Mouse (Mus musculus) neural tube, embryonic 13.5 days (tissue): ENCODE results near the gene Gm11232. TPM values are rescaled to one million over a fixed set of nuclear protein-coding genes. Genes with fewer than 3 reads are reported as not detected.
A peak's percentile ranks its signal among the peaks of the same experiment; 100 is the strongest.

Experiments used
- ATAC-seq: fragments of 200-750 bp; cut with Nextera tagmentation; 2 replicates; pipeline ENCODE4 v1.8.0; 2017; ENCODE audit warnings: low read depth, mild to moderate bottlenecking, moderate TSS enrichment, moderate library complexity
- H3K27ac ChIP-seq: fragments of 300-500 bp; sonication (generic); replicated peaks from 2 replicates; pipeline ENCODE4 v1.5.1; 2015; ENCODE audit warnings: moderate library complexity, mild to moderate bottlenecking, inconsistent platforms
- H3K27me3 ChIP-seq: fragments of 300-500 bp; sonication (generic); 2 replicates; pipeline ENCODE4 v1.6.1; 2015; ENCODE audit warnings: mild to moderate bottlenecking, inconsistent platforms
- H3K36me3 ChIP-seq: fragments of 300-500 bp; sonication (generic); 2 replicates; pipeline ENCODE4 v1.6.1; 2015; ENCODE audit warnings: mild to moderate bottlenecking, inconsistent platforms
- H3K4me1 ChIP-seq: fragments of 300-500 bp; sonication (generic); replicated peaks from 2 replicates; pipeline ENCODE4 v1.6.1; 2015; ENCODE audit warnings: inconsistent platforms
- H3K4me2 ChIP-seq: fragments of 300-500 bp; sonication (generic); 2 replicates; pipeline ENCODE4 v1.6.1; 2015; ENCODE audit warnings: inconsistent platforms, mild to moderate bottlenecking, moderate library complexity
- H3K4me3 ChIP-seq: fragments of 300-500 bp; sonication (generic); 2 replicates; pipeline ENCODE4 v1.5.1; 2015; ENCODE audit warnings: mild to moderate bottlenecking, inconsistent platforms
- H3K9ac ChIP-seq: fragments of 300-500 bp; sonication (generic); 2 replicates; pipeline ENCODE4 v1.6.1; 2015; ENCODE audit warnings: moderate library complexity, mild to moderate bottlenecking, inconsistent platforms
- H3K9me3 ChIP-seq: fragments of 300-500 bp; sonication (generic); 2 replicates; pipeline ENCODE4 v1.6.1; 2016; ENCODE audit warnings: inconsistent platforms
- WGBS: fragments of 180-500 bp; shearing (Covaris S2); methylation state at CpG from one replicate; pipeline ENCODE4 v1.1.7; 2015; 5-methylcytosine and 5-hydroxymethylcytosine counted together
- polyA plus RNA-seq: library from polyadenylated mRNA; unstranded; fragments of >200 nt; fragmentation: Nextera tagmentation; extraction: Ambion mirVana; gene quantifications from 2 replicates; pipeline ENCODE4 v1.2.1, GENCODE M21; 2015

Gm11232 gene
- 0.22 TPM in 1 of 2 replicates, not detected in the other for polyA plus RNA-seq

- Histone ChIP-seq H3K9me3 (no peaks in the 10 kb centered on the region), H3K4me2 (no peak within 1 kb of the TSS), H3K9ac (no peak within 1 kb of the TSS), H3K36me3 (no peaks in the 10 kb centered on the region), H3K4me1 (no peaks in the 10 kb centered on the region), H3K4me3 (no peak within 1 kb of the TSS), H3K27ac (no peak within 1 kb of the TSS), H3K27me3 (no peaks in the 10 kb centered on the region)
- ATAC-seq, result no peak
- WGBS, result 78% methylated on average over 2 of the region's 2 CpGs
Measured at GRCm38 (mm10) chr4:71757865-71758264, at the start of gene Gm11232. Gene Gm11232, minus strand, starts transcription at chr4:71757965.

GRCm38 (mm10) chr4:71805977-71806534 is 48.3 kb upstream of the Gm11232 start:
- H3K27ac ChIP-seq, result no peak overlapping the region
- 41% methylated on average over 2 of the region's 2 CpGs for WGBS
- H3K27me3 ChIP-seq, result no peaks in the 10 kb centered on the region

DNA sequence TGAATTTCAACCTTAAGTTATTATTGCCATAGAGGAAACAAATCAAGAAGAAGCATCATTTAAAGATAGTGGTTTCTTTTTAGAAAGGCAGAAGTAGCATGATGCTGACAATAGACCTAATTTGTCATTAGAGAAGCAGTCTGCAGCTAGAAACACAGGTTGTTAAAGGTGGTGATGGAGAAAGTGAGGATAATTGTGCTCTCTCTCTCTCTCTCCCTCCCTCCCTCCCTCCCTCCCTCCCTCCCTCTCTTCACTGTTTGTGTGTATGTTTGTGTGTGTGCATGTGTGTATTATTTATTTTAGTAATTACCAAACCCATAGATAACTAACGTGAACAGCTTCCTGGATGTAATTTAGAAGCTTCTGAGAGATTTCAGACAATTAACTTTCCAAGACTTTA is 7.8 kb upstream of the Gm11232 start:
- H3K27ac ChIP-seq, result no peak overlapping the region
- ATAC-seq, result peak; percentile 54
- 41% methylated on average over 1 of the region's 1 CpGs for WGBS
- H3K4me3 ChIP-seq, result no peak overlapping the region
- H3K36me3 ChIP-seq, result no peaks in the 10 kb centered on the region
- peaks cover 6% of the 10 kb centered on the region; the same call in 1 of the 2 replicates for H3K27me3 ChIP-seq
- H3K9ac ChIP-seq, result no peak overlapping the region
- H3K4me2 ChIP-seq, result no peak overlapping the region
- H3K4me1 ChIP-seq, result peaks cover 7% of the 10 kb centered on the region; the same call in 1 of the 2 replicates
- no peaks in the 10 kb centered on the region for H3K9me3 ChIP-seq

More at GRCm38 (mm10) chr4:71805977-71806534, 48.3 kb upstream of the Gm11232 start:
- Histone ChIP-seq H3K4me3 (no peak overlapping the region), H3K4me2 (no peak overlapping the region), H3K9me3 (no peaks in the 10 kb centered on the region), H3K9ac (no peak overlapping the region), H3K36me3 (no peaks in the 10 kb centered on the region), H3K4me1 (0 out of 2 replicates have a peak, but pooled peaks cover 8% of the 10 kb centered on the region)
- ATAC-seq, result 0 out of 2 replicates have a peak, but pooled peaks have one; percentile 11

DNA sequence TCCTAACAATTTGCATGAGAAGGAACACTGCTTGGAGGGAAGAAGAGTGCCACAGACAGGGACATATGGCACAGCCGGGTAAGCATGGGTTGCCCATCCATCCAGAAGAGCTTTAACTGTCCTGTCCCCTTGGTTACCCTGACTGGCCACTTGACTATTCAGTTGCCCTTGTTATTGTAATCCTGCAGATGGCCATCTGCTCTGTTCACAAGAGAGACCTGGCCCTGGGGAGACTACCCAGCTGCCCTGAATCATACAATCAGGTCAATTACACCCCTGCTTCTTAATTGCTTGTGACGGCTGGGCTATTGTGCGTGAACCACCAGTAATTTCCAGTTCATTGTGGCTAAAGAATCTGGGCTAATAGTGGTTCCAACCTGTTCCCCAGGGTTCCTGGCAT is 7.3 kb upstream of the Gm11232 start:
- ATAC-seq, result peak; percentile 97
- no peaks in the 10 kb centered on the region for H3K36me3 ChIP-seq

DNA sequence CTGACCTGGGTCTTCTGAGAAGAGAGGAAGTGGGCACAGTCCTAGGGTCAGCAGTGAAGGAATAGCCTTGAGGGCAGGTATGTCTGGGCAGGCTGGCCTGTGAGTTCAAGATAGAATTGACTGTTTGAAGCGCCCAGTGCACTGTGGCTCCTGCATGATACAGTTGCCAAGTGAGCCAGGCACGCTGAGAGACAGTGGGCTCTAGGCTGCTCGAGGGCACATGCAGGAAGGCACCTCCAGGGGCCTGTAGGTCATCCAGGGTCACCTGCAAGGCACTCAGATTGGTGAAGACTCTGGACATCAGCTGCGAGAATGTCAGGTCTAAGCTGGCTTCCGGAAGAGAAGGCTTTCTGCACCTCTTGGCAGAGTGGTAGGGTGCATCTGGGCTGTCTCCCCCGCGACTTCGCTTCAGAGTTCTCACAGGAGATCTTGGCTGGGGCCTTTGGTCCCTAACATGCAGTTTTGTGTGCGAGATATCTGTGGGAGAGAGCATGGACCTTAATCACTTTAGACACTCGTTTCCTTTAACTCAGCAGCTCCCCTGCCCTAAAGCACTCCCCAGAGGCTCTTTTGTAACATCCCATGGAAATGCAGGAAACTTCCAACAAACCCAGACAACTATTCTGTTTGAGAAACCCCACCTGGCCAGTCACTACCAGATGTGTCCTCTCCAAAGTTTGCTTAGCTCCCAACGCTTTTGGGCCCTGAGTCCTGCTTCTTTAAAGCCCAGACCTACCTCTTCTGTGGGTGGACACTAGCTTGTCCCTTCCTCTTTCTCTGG is 1.1 kb downstream of the Gm11232 start:
- no peaks in the 10 kb centered on the region for H3K27me3 ChIP-seq
- H3K4me2 ChIP-seq, result no peak overlapping the region
- no peaks in the 10 kb centered on the region for H3K9me3 ChIP-seq
- H3K36me3 ChIP-seq, result no peaks in the 10 kb centered on the region
- no peak overlapping the region for H3K27ac ChIP-seq
- no peak overlapping the region for H3K4me3 ChIP-seq
- 83% methylated on average over 11 of the region's 11 CpGs for WGBS
- no peak overlapping the region for H3K9ac ChIP-seq
- no peaks in the 10 kb centered on the region for H3K4me1 ChIP-seq
- no peak for ATAC-seq

More for the DNA sequence above, 7.3 kb upstream of the Gm11232 start:
- Histone ChIP-seq H3K27me3 (peaks cover 6% of the 10 kb centered on the region; the same call in 1 of the 2 replicates), H3K4me3 (no peak overlapping the region), H3K9ac (no peak overlapping the region), H3K4me2 (no peak overlapping the region), H3K27ac (no peak overlapping the region), H3K9me3 (no peaks in the 10 kb centered on the region), H3K4me1 (peaks cover 7% of the 10 kb centered on the region; the same call in 1 of the 2 replicates)
- 10% methylated on average over 3 of the region's 3 CpGs for WGBS

- Histone ChIP-seq H3K27ac (no peak overlapping the region), H3K36me3 (no peaks in the 10 kb centered on the region), H3K4me3 (no peak overlapping the region), H3K4me2 (no peak overlapping the region), H3K27me3 (no peaks in the 10 kb centered on the region), H3K9ac (no peak overlapping the region), H3K9me3 (no peaks in the 10 kb centered on the region), H3K4me1 (no peaks in the 10 kb centered on the region)
- 65% methylated on average over 1 of the region's 1 CpGs for WGBS
- no peak for ATAC-seq
Measured at GRCm38 (mm10) chr4:71745741-71746140, 12.0 kb downstream of the Gm11232 start.

- no peak overlapping the region for H3K9ac ChIP-seq
- no peak overlapping the region for H3K4me2 ChIP-seq
- H3K36me3 ChIP-seq, result no peaks in the 10 kb centered on the region
- no peak for ATAC-seq
- H3K27me3 ChIP-seq, result no peaks in the 10 kb centered on the region
- H3K4me1 ChIP-seq, result no peaks in the 10 kb centered on the region
- H3K27ac ChIP-seq, result no peak overlapping the region
- H3K4me3 ChIP-seq, result no peak overlapping the region
- no peaks in the 10 kb centered on the region for H3K9me3 ChIP-seq
Measured at GRCm38 (mm10) chr4:71736529-71736928, 21.2 kb downstream of the Gm11232 start.

DNA sequence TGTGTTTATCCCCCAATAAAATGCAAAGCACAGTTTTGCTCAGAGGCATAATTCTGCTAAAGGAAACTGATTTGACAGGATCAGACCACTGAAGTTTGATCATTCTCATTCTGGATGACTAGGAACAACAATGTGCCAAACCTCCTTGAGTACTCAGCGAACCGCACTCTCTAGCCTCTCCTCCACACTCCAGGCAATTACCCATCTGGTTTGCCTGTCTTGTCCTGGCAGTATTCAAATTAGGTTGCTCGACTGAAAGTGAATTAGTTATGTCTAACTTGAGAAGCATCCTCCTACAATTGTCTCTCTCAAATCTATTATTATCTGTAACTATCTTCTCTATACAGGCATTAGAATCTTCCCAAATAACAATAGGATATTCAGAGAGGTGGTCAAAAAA is 22.5 kb downstream of the Gm11232 start:
- no peaks in the 10 kb centered on the region for H3K36me3 ChIP-seq
- ATAC-seq, result no peak
- no peak overlapping the region for H3K27ac ChIP-seq
- no peak overlapping the region for H3K9ac ChIP-seq
- H3K4me3 ChIP-seq, result no peak overlapping the region
- H3K4me2 ChIP-seq, result no peak overlapping the region
- H3K4me1 ChIP-seq, result no peaks in the 10 kb centered on the region
- no peaks in the 10 kb centered on the region for H3K9me3 ChIP-seq
- WGBS, result 65% methylated on average over 3 of the region's 3 CpGs
- no peaks in the 10 kb centered on the region for H3K27me3 ChIP-seq

GRCm38 (mm10) chr4:71729401-71729800 is 28.4 kb downstream of the Gm11232 start:
- H3K36me3 ChIP-seq, result no peaks in the 10 kb centered on the region
- no peaks in the 10 kb centered on the region for H3K9me3 ChIP-seq
- no peak overlapping the region for H3K4me3 ChIP-seq
- H3K27ac ChIP-seq, result no peak overlapping the region
- no peak for ATAC-seq
- no peak overlapping the region for H3K9ac ChIP-seq
- H3K27me3 ChIP-seq, result no peaks in the 10 kb centered on the region
- H3K4me2 ChIP-seq, result no peak overlapping the region
- H3K4me1 ChIP-seq, result no peaks in the 10 kb centered on the region

GRCm38 (mm10) chr4:71727611-71728010 is 30.2 kb downstream of the Gm11232 start:
- H3K9ac ChIP-seq, result no peak overlapping the region
- WGBS, result 45% methylated on average over 2 of the region's 2 CpGs
- H3K4me3 ChIP-seq, result no peak overlapping the region
- no peak overlapping the region for H3K27ac ChIP-seq
- ATAC-seq, result no peak
- H3K27me3 ChIP-seq, result no peaks in the 10 kb centered on the region
- no peaks in the 10 kb centered on the region for H3K36me3 ChIP-seq
- H3K4me2 ChIP-seq, result no peak overlapping the region
- H3K9me3 ChIP-seq, result no peaks in the 10 kb centered on the region
- H3K4me1 ChIP-seq, result no peaks in the 10 kb centered on the region

- Histone ChIP-seq H3K4me2 (no peak overlapping the region), H3K4me3 (no peak overlapping the region), H3K4me1 (no peaks in the 10 kb centered on the region), H3K36me3 (no peaks in the 10 kb centered on the region), H3K27me3 (no peaks in the 10 kb centered on the region), H3K9me3 (no peaks in the 10 kb centered on the region), H3K27ac (no peak overlapping the region), H3K9ac (no peak overlapping the region)
- no peak for ATAC-seq
- WGBS, result 88% methylated on average over 4 of the region's 4 CpGs
Measured at GRCm38 (mm10) chr4:71727056-71727455, 30.7 kb downstream of the Gm11232 start.

- Histone ChIP-seq H3K4me1 (no peaks in the 10 kb centered on the region), H3K27ac (no peak overlapping the region), H3K4me3 (no peak overlapping the region), H3K9me3 (no peaks in the 10 kb centered on the region), H3K9ac (no peak overlapping the region), H3K4me2 (no peak overlapping the region), H3K36me3 (no peaks in the 10 kb centered on the region), H3K27me3 (no peaks in the 10 kb centered on the region)
- no peak for ATAC-seq
- 54% methylated on average over 2 of the region's 2 CpGs for WGBS
Measured at GRCm38 (mm10) chr4:71725889-71726288, 31.9 kb downstream of the Gm11232 start.
